Mouse (Mus musculus) olfactory bulb, adult 2 months (tissue): Measurements from ENCODE around the gene Mgat5b. TPM values are rescaled to one million over a fixed set of nuclear protein-coding genes. Genes with fewer than 3 reads are reported as not detected.

Experiments
- H3K27ac ChIP-seq: fragments of 200-500 bp; 2 replicates; pipeline ENCODE4 v1.5.1; 2012; ENCODE audit warnings: low read depth, low read length; ENCODE audit not compliant: insufficient read depth
- H3K4me1 ChIP-seq: fragments of 200-500 bp; 2 replicates; pipeline ENCODE4 v1.6.1; 2012; ENCODE audit warnings: low read length; ENCODE audit not compliant: control insufficient read depth, insufficient read depth
- H3K4me3 ChIP-seq: fragments of 200-500 bp; 2 replicates; pipeline ENCODE4 v1.5.1; 2012; ENCODE audit warnings: mild to moderate bottlenecking, low read depth, low read length, moderate library complexity; ENCODE audit not compliant: insufficient read depth
- CTCF ChIP-seq: fragments of 200-500 bp; IDR thresholded peaks from 2 replicates; pipeline ENCODE4 v1.5.1; 2012; ENCODE audit warnings: low read depth, mild to moderate bottlenecking, low read length, moderate library complexity; ENCODE audit not compliant: insufficient read depth
- POLR2A ChIP-seq: fragments of 200-500 bp; IDR thresholded peaks from 2 replicates; pipeline ENCODE4 v1.6.1; 2012; ENCODE audit warnings: mild to moderate bottlenecking, low read depth, low read length, moderate library complexity; ENCODE audit not compliant: insufficient read depth
- WGBS: fragments of 180-500 bp; shearing (Covaris S2); methylation state at CpG from one replicate; pipeline ENCODE4 v1.1.7; 2018; 5-methylcytosine and 5-hydroxymethylcytosine counted together
- polyA plus RNA-seq: library from polyadenylated mRNA; stranded (reverse); fragments of >200 nt; gene quantifications from 2 replicates; pipeline ENCODE4 v1.2.4, GENCODE M21; 2012; ENCODE audit warnings: low replicate concordance; ENCODE audit not compliant: missing spikeins, insufficient read depth, insufficient read length

Gene Mgat5b
- polyA plus RNA-seq, 1 experiment: not detected

DNA sequence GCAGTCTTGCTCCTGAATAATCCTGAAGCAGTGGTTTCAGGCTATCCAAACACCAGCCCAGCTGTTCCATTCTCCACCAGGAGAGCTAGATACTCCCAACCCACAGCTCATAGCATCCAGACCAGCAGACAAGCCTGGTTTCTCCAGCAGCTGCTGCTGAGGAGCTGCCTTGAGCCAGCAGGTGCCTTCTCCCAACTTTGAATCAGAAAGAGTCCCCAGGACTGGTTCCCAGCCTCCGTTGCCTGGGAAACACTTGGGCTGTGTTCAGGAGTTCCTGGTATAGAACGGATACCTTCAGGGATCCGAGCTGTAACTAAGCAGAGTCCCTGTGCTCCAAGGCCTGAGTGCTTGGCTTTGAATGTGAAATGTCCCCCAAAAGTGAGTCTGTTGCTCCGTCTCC, 98.8 kb downstream of the Mgat5b start:
- TF ChIP-seq POLR2A (no peak), CTCF (no peak)
- Histone ChIP-seq H3K27ac (peak overlapping the region; percentile 65), H3K4me3 (no peak overlapping the region), H3K4me1 (peaks cover 23% of the 10 kb centered on the region)
- WGBS: 27% methylated on average over 4 of the region's 4 CpGs

- H3K27ac ChIP-seq: peak overlapping the region; percentile 65
- WGBS: 1% methylated on average over 8 of the region's 8 CpGs
- TF ChIP-seq CTCF (0 out of 2 replicates have a peak, but pooled peaks have one; percentile 29), POLR2A (no peak)
Observed at GRCm38 (mm10) chr11:117018410-117018809, 99.7 kb downstream of the Mgat5b start.

DNA sequence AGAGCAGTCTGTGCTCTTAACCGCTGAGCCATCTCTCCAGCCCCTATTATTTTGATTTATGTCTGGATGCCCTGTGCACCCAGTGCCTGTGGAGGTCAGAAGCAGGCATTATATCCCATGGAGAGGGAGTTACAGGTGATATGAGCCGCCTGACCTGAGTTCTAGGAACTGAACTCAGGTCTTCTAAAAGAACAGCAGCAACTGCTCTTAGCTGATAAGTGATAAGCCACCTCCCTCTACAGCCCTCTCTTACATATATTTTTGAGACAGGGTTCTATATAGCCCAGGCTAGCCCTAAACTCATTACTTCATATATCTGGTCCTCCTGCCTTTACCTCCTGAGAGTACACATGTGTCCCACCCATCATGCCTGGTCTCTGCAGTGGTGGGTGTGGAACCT, 102.4 kb downstream of the Mgat5b start:
- Histone ChIP-seq H3K27ac (no peak overlapping the region), H3K4me3 (no peak overlapping the region), H3K4me1 (peaks cover 23% of the 10 kb centered on the region)
- 92% methylated on average over 2 of the region's 2 CpGs for WGBS
- TF ChIP-seq CTCF (no peak), POLR2A (no peak)

More at GRCm38 (mm10) chr11:117018410-117018809, 99.7 kb downstream of the Mgat5b start:
- H3K4me1 ChIP-seq: peaks cover 23% of the 10 kb centered on the region
- H3K4me3 ChIP-seq: no peak overlapping the region

GRCm38 (mm10) chr11:117023537-117023936, 104.9 kb downstream of the Mgat5b start:
- 98% methylated on average over 3 of the region's 3 CpGs for WGBS
- Histone ChIP-seq H3K4me3 (no peak overlapping the region), H3K27ac (no peak overlapping the region), H3K4me1 (peaks cover 17% of the 10 kb centered on the region)
- TF ChIP-seq POLR2A (no peak), CTCF (no peak)

GRCm38 (mm10) chr11:117027681-117028080, 109.0 kb downstream of the Mgat5b start:
- Histone ChIP-seq H3K4me3 (no peak overlapping the region), H3K4me1 (peaks cover 38% of the 10 kb centered on the region), H3K27ac (peak overlapping the region; percentile 95; the same call in 1 of the 2 replicates)
- WGBS: 65% methylated on average over 10 of the region's 10 CpGs
- TF ChIP-seq POLR2A (no peak), CTCF (no peak)

DNA sequence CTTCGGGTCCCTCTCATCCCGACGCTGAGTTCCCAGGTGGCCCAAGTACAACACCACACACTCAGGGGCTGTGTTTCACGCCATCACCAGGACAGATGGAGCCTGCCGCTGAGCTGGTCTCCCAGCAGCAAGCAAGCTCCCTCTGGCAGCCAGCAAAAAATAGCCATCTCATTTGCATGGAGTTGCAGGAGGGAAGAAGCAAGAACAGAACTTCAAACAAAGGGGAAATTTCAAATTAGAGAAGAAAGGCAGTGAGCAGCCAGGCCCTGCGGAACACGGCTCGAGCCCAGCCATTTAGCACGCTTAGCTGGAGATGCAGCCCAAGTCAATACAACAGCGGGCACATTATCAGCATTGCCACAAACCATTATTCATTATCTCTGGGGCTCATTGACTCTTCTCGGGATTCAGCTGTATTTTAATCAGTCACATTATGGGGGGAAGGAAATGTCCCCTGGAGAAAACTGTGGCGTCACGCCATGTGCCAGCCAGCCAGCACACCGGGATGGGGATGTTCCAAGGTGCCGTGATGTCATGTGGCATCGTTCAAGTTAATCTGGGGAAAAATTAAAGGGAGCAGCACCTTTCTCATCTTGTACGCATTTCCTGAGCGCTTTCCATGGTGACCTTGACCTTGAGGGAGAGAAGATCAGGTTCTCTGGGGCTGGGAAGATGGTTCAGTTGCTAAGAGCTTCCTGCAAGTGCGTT, 110.4 kb downstream of the Mgat5b start:
- WGBS: 34% methylated on average over 19 of the region's 19 CpGs

DNA sequence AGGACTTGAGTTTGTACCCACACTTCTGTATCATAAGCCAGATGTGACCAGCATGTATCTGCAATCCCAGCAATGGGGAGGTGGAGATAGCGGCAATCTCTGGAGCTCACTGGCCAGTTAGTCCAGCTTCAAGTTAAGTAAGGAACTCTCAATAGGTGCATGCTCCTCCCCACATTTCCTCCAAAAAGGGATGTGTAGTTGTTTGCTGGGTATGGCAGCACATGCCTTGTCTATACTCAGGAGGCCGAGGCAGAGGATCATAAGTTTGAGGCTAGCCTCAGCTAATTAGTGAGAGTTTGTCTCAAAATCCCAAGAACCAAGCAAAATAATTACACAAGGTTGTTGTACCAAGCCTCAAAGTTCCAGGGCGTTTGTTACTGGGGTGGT, 110.9 kb downstream of the Mgat5b start:
- no peak for TF ChIP-seq CTCF
- TF ChIP-seq POLR2A: no peak
- Histone ChIP-seq H3K27ac (peak overlapping the region; percentile 95), H3K4me1 (peaks cover 38% of the 10 kb centered on the region), H3K4me3 (no peak overlapping the region)
- WGBS: 70% methylated on average over 3 of the region's 3 CpGs

More for the DNA sequence above, 110.4 kb downstream of the Mgat5b start:
- H3K27ac ChIP-seq: peak overlapping the region; percentile 95
- no peak for TF ChIP-seq CTCF
- TF ChIP-seq POLR2A: no peak
- H3K4me1 ChIP-seq: peaks cover 38% of the 10 kb centered on the region
- H3K4me3 ChIP-seq: no peak overlapping the region

DNA sequence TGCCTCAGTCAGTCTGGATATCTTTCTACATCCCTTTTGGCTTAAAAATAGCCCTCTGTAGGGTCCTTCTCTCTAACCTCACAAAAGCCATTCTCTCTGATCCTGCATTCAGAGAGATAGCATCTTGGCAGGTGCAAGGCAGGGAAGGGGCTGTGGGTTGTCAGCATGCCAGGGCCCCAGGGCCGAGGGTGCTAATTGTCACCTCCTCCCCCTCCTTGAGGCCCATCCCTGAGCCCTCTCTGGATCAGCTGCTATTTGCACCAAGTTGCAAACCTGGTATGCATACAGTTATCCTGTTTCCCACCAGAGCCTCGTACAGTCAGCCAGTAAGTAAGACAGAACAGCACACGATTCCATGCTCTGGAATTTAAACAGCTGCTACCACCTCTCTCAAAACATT, 111.4 kb downstream of the Mgat5b start:
- peak overlapping the region; percentile 95 for H3K27ac ChIP-seq
- TF ChIP-seq POLR2A: no peak
- no peak for TF ChIP-seq CTCF
- peaks cover 38% of the 10 kb centered on the region for H3K4me1 ChIP-seq
- H3K4me3 ChIP-seq: no peak overlapping the region
- WGBS: 21% methylated on average over 3 of the region's 3 CpGs

- H3K4me3 ChIP-seq: no peak overlapping the region
- H3K4me1 ChIP-seq: peaks cover 38% of the 10 kb centered on the region
- peak overlapping the region; percentile 95 for H3K27ac ChIP-seq
- 23% methylated on average over 8 of the region's 8 CpGs for WGBS
- TF ChIP-seq POLR2A (no peak), CTCF (no peak)
Observed at GRCm38 (mm10) chr11:117030471-117031101, 111.9 kb downstream of the Mgat5b start.
